Mouse (Mus musculus) mature B cell (primary cell): ENCODE measurements around the gene Lpxn.

Source experiments
- in situ Hi-C: fragments of 300-500 bp; cut with MboI; formaldehyde crosslinking; loops from 2 replicates; pipeline ENCODE4 v1.14.3; 2019

The Lpxn gene

DNA sequence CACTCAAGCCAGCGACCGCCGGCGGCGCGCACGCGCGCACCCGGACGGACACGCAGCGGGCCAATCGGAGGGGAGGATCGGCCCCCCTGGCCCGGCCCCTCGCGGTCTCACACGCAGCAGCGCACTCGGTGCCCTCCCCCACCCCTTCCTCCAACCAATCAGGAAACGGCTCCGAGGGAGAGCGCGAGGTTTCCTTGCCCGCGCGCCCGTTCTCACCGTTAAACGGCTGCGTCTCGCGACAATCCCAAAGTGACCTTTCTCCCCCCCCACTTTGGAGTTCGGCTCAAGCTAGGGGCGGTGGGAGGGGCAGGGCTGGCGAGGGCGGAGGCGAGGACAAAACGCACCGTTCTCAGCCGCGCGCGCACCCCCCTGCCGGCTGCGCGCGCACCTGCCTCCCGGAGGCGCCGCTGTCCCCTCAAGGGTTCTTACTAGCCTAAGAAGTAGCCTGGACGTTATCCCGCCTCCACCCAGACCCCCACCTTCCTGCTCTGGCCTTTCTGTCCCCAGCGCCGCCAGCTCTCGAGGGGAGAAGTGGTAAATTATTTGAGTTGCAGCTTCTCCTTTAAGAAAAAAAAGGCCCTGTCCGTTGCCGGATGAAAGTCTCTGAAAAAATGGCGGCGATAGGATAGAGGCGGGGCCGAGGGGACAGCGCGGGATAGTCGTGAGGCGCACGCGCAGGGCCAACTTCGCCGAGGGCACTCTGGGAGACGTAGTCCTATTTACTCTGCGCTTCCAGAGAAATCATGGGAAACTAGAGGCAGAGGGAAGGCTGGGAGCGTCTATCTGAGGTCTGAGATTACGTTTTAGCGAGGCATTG lies at the start of gene Lpxn, which contains the start of gene Zfp91:
TSS of gene Lpxn (plus strand) at position 683 of the 817 bp plus-strand sequence.
TSS of gene Zfp91 (minus strand) at position 616 of the 817 bp plus-strand sequence.
- in situ Hi-C loops, result loop anchor here (10.0 kb wide), 2 partner anchors 231 to 361 kb away; no protein-coding TSS in a partner anchor

DNA sequence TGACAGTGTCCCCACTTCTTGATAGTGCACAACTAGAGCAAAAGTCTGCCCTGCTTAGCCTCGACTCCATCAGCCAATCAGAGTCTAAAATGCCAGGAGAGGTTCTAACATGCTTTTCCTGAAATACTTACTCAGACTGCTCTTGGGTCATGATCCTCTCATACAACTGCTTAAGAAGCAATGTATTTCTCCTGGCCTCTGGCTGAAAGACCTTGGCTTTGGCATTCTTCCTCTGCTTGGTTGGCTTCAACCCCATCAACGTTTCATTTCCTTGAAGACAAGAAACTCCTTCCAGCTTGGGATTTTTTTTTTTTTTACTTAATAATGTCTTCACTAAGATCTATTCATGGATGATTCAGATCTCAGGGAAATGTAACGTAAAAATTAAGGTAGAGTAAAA lies 39.7 kb upstream of the Lpxn start:
- in situ Hi-C loops, result no loop called here

GRCm38 (mm10) chr19:12758936-12759478 lies 37.0 kb upstream of the Lpxn start:
- in situ Hi-C loops, result no loop called here

DNA sequence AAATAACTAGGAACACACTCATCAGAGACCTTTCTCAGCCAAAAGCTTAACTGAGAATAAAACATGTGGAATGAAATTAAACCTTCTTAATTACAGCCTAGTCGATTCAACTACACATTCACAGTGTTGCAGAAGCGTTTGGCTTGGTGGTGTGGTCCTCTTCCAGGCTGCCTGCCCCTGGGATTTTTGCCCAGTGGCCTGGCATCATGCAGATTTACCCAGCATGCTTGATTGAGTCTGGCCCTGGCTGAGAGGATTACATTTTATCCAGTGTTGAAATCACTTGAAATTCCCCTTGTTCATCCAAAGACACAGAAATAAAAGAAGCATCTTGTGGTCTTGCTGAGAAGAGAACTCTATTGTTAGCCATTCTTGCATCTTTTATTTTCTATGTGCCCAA lies 36.3 kb upstream of the Lpxn start:
- in situ Hi-C loops, result no loop called here

DNA sequence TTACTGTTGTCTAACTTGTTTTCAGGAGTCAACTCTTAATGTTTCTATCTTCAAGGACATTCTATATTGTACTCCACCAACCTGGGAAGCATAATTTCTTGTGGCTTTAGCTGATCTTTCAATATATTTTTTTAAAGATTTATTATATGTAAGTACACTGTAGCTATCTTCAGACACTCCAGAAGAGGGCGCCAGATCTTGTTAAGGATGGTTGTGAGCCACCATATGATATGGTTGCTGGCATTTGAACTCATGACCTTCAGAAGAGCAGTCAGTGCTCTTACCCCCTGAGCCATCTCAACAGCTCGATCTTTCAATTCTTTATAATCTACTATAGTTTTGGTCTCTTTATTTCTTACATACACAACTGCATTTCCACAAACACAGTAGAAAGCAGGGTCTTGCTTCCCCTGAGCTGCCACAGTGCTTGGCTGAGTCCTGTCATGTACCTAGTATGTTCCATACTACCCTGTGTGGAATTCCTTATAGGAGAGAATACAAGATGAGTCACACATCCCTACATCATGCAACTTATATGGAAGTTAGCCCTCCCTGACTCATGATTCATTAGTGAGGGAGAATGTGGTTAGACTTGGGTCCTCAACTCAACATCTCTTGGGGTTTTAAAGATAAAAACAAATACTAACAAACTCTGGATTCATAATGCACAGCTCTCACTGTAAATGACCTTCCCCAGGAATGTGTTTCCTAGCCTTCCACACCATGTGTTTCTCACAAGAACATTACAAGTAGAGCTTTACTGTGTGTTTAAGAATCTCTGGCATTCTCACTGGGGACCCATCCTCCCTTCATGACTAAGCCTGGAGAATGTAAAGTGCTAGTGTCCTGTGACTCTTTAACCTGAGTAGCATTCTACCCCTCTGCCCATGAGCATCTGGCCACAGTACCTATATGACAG lies 33.5 kb upstream of the Lpxn start:
- in situ Hi-C loops, result no loop called here

DNA sequence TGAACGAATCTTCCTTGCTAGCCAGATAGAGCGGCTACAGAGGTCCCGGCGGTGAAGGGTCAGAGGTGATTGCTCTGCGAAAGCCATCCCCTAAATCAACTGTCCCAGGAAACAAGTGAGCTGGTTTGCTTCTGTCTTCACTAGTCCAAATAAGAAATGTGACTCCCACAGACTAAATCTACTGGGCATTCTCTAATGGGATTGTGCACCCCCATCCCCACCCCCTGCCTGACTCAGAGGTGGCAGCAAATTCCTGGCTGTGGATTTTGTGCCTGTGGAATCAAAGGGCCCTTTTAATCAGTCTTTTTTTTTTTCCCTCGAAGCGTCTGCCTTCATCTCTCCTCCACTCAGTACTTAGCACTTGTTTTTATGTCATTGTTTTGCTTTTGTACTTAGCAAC lies 30.7 kb upstream of the Lpxn start, which contains the start of gene Cntf:
TSS of gene Cntf (minus strand) at position 325 of the 400 bp plus-strand sequence.
- in situ Hi-C loops, result no loop called here

GRCm38 (mm10) chr19:12770888-12771287 lies 25.1 kb upstream of the Lpxn start:
- in situ Hi-C loops, result no loop called here

DNA sequence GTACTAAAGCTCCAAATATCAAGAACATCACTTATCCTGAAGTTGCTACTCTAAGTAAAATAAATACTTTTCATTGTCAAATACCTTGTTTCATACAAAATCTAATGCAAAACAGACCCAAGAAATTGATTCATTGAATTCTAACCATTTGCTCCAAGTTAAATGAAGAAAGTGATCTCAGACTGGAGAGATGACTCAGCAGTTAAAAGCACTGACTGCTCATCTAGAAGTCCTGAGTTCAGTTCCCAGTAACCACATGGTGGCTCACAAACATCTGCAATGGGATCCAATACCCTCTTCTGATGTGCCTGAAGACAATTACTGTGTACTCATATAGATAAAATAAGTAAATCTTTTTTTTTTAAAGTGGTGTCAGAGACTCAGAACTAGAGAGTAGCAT lies 15.6 kb upstream of the Lpxn start:
- in situ Hi-C loops, result no loop called here

- in situ Hi-C loops, result no loop called here
Observed at GRCm38 (mm10) chr19:12786803-12787395, 9.1 kb upstream of the Lpxn start.

DNA sequence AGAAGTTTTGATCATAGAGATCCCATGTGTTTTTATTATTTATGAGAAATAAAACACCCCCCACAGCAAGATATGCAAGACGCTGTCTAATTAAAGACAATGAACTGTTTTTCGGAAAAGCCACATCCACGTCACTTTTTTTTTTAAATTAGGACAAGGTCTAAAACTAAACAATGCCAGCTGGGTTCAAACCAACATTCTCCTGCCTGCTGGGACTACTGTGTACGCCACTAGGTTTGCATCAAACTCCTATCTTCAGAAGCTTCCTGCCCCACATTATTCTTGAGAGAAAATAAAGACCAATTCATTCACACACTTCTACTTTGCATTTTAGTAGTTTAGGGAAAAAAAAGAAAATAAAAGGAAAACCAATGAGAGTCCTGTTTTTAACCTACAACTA lies 8.3 kb upstream of the Lpxn start:
- in situ Hi-C loops, result no loop called here

DNA sequence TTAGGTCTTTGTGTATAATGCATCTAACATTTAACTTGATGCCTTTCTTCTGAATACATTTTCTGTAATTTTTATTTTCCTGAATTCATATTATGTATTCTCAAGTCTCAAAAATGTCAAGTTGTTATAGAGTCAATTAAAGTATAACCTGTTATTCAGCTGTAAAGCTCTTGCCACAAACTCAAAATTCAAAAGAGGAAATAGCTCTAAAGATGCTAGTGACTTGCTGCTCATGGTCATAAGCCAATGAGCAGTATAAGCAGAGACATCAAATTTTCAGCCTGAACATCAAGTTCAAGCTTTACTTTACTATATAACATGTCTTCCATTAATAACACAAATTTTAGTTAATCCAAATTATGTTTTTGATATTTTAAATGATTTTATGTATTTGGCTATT lies 3.6 kb upstream of the Lpxn start:
- in situ Hi-C loops, result loop anchor here (10.0 kb wide), 2 partner anchors 228 to 358 kb away; no protein-coding TSS in a partner anchor

GRCm38 (mm10) chr19:12794056-12795044 lies 1.6 kb upstream of the Lpxn start:
- in situ Hi-C loops, result loop anchor here (10.0 kb wide), 2 partner anchors 230 to 360 kb away; no protein-coding TSS in a partner anchor

DNA sequence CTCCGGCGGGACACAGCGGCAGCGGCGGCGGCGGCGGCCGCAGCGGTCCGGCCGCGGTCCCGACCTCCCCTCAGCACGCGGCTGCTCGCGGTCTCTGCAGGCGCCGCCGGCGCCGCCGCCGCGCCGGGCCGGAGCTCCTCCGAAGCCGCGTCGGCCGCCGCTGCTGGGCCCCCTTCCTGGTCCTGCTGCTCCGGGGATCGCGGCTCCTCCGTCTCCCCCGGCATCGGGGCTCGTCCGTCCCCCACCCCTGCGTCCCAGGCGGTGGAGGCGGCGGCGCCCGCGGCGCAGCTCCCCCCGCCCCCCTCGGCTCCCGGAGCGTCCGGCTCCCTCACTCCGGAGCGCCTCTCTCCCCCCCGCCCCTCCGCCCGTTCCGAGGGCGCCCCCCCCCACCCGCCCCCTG lies 883 bp upstream of the Lpxn start:
- in situ Hi-C loops, result loop anchor here (10.0 kb wide), 2 partner anchors 230 to 360 kb away; no protein-coding TSS in a partner anchor

DNA sequence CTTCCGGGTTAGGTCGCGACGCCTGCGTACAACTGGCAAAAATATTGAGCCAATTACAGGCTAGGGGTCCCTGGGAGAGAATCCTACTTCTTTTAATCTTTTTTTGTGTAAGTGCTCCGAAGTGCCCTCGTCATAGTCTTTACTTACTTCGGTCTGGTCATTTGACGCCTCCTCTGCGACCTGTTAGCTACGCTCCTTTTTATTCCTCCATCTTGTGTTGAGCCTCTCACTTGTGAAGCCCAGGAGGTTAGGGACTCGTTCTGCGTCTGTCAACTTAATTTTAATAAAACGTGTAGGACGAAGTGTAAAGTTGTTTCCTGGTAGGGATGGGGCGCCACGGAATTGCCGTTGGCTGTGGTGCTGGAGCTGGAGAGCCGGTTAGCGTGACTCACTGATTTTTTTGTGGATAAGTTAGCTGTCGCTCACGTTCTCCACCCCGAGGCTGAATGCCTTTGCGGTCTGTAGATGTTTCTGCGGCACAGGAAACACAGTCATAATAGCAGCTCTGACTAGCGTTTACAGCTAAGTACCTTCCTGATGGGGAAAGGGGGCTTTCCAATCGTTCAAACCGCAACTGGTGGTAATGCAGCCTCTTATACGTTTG lies 437 bp downstream of the Lpxn start:
- in situ Hi-C loops, result loop anchor here (10.0 kb wide), 2 partner anchors 232 to 362 kb away; no protein-coding TSS in a partner anchor

- in situ Hi-C loops, result loop anchor here (10.0 kb wide), 2 partner anchors 232 to 362 kb away; no protein-coding TSS in a partner anchor
Observed at GRCm38 (mm10) chr19:12797071-12797470, 1.1 kb downstream of the Lpxn start.

- in situ Hi-C loops, result loop anchor here (10.0 kb wide), 2 partner anchors 234 to 364 kb away; no protein-coding TSS in a partner anchor
Observed at GRCm38 (mm10) chr19:12798404-12798803, 2.4 kb downstream of the Lpxn start.

DNA sequence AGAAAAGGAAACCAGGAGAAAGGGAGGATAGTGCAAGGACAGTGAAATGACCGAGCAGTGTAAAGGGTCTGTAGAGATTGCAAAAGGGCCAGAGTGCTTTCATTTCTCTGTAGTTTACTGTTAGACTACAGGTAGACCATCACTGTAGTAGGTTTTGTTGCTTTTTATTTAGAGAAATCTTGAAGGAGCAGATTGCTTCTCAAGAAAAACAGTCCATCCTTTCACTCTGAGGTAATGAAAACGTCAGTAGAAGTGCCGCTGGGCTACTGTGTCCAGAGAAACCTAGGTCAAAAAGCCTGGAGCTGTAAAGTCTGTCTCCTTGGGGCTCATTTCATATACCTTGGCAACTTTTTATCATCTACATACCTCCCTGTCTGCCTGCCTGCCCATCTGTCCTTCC lies 3.1 kb downstream of the Lpxn start:
- in situ Hi-C loops, result loop anchor here (10.0 kb wide), 2 partner anchors 234 to 364 kb away; no protein-coding TSS in a partner anchor

- in situ Hi-C loops, result loop anchor here (10.0 kb wide), 1 partner anchor 336 kb away; the partner anchor contains the start of gene Mpeg1
Observed at GRCm38 (mm10) chr19:12800621-12801020, 4.6 kb downstream of the Lpxn start.

DNA sequence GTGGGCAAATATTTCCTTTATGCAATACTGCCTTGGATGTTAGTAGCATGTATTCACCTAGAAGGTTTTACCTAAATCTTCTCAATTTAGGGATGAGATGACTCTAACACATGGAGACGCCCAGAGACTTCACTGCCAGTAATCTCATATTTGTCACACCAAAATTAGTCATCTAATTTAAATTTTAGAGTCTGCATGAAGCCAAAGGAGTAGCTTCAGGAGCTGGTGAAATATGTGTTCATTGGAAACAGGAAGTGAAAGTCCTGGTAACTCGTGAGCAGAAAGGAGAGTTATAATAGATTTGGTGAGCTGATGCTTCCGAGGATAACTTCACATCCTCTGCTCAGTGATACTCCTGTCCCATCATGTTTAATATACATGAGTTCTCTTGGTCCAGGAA lies 5.1 kb downstream of the Lpxn start:
- in situ Hi-C loops, result loop anchor here (10.0 kb wide), 1 partner anchor 336 kb away; the partner anchor contains the start of gene Mpeg1
